Mouse (Mus musculus) small intestine, adult 2 months (tissue): ENCODE results near the gene 1810049J17Rik. TPM values are rescaled to one million over a fixed set of nuclear protein-coding genes. Genes with fewer than 3 reads are reported as not detected.

ENCODE experiments used
- H3K27ac ChIP-seq: fragments of 200-500 bp; 2 replicates; pipeline ENCODE4 v1.5.1; 2012; ENCODE audit warnings: low read depth, low read length, control low read depth, inconsistent platforms; ENCODE audit not compliant: insufficient read depth
- H3K27me3 ChIP-seq: fragments of 200-500 bp; 2 replicates; pipeline ENCODE4 v1.6.1; 2012; ENCODE audit warnings: mild to moderate bottlenecking, moderate library complexity, low read length, inconsistent platforms; ENCODE audit not compliant: control insufficient read depth, insufficient read depth
- H3K36me3 ChIP-seq: fragments of 200-500 bp; 2 replicates; pipeline ENCODE4 v1.6.1; 2012; ENCODE audit warnings: mild to moderate bottlenecking, low read length, control low read depth, inconsistent platforms; ENCODE audit not compliant: control insufficient read depth, insufficient read depth
- H3K4me1 ChIP-seq: fragments of 200-500 bp; 2 replicates; pipeline ENCODE4 v1.6.1; 2012; ENCODE audit warnings: low read length, inconsistent platforms, mixed read lengths; ENCODE audit not compliant: control insufficient read depth, insufficient read depth, insufficient read length
- H3K4me3 ChIP-seq: fragments of 200-500 bp; 2 replicates; pipeline ENCODE4 v1.5.1; 2012; ENCODE audit warnings: low read depth, mild to moderate bottlenecking, control low read depth, inconsistent platforms, low read length, moderate library complexity
- CTCF ChIP-seq: fragments of 200-500 bp; IDR thresholded peaks from 2 replicates; pipeline ENCODE4 v1.5.1; 2012; ENCODE audit warnings: low read depth, mild to moderate bottlenecking, control low read depth, inconsistent platforms, low read length, moderate library complexity, mixed read lengths; ENCODE audit not compliant: insufficient replicate concordance, insufficient read length; ENCODE audit errors: extremely low read depth
- POLR2A ChIP-seq: fragments of 200-500 bp; IDR thresholded peaks from 2 replicates; pipeline ENCODE4 v1.6.1; 2012; ENCODE audit warnings: low read depth, mild to moderate bottlenecking, control low read depth, inconsistent platforms, low read length, moderate library complexity
- WGBS: fragments of 180-500 bp; shearing (Covaris S2); methylation state at CpG from one replicate; pipeline ENCODE4 v1.1.7; 2018; 5-methylcytosine and 5-hydroxymethylcytosine counted together
- polyA plus RNA-seq: library from polyadenylated mRNA; depleted of rRNA; stranded (reverse); fragments of >200 nt; gene quantifications from 2 replicates; pipeline ENCODE4 v1.2.3, GENCODE M21; 2012

The 1810049J17Rik gene
- polyA plus RNA-seq, 1 experiment: not detected

DNA sequence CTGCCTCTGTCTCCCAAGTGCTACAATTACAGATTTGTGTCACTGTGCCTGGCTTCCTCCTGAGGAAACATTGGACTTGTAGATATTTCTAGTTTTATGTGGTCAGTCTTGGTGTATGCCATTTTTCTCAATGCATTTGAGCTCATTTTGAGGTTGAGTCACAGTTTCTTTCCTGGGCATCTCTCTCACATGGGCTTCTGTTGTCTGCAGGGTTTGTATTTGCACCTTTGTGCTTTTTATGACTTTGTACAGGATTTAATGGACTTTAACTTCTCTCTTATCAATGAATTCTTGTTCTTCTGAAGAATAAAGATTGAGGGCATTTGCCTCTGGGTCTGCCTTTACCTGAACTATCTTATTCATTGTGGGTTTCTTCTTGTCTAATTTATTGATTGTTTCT lies 35.8 kb upstream of the 1810049J17Rik start:
- H3K27ac ChIP-seq: peak overlapping the region; percentile 70
- TF ChIP-seq CTCF (no peak), POLR2A (no peak)

GRCm38 (mm10) chr15:12355907-12356306 lies 34.2 kb upstream of the 1810049J17Rik start:
- Histone ChIP-seq H3K36me3 (peaks cover 43% of the 10 kb centered on the region), H3K4me3 (no peak overlapping the region), H3K27me3 (no peaks in the 10 kb centered on the region), H3K27ac (peak overlapping the region; percentile 71), H3K4me1 (peaks cover 8% of the 10 kb centered on the region; the same call in 1 of the 2 replicates)
- 76% methylated on average over 7 of the region's 7 CpGs for WGBS
- no peak for TF ChIP-seq POLR2A
- no peak for TF ChIP-seq CTCF

More for the DNA sequence above, 35.8 kb upstream of the 1810049J17Rik start:
- peaks cover 8% of the 10 kb centered on the region; the same call in 1 of the 2 replicates for H3K4me1 ChIP-seq
- H3K36me3 ChIP-seq: peaks cover 33% of the 10 kb centered on the region
- no peak overlapping the region for H3K4me3 ChIP-seq
- no peaks in the 10 kb centered on the region for H3K27me3 ChIP-seq

DNA sequence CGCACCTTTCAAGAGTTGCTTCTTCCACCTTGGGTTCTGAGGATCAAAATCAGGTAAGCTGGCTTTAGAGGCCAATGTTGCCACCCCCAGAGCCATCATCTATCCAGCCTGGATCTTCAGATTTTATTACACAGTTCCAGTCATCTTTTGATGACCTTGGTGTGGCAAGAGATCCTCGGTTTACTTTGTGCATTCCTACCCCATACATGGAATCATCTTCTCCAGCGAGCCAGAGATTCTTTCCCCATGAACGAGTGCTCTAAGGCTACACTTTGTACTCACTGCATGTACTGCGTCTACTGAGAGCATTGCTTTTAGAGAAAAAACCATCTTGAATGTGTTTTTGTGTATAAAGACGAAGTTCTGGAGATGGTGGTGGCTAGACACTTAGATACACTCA lies 33.6 kb upstream of the 1810049J17Rik start:
- no peak for TF ChIP-seq POLR2A
- TF ChIP-seq CTCF: no peak
- no peak overlapping the region for H3K4me3 ChIP-seq
- WGBS: 77% methylated on average over 6 of the region's 6 CpGs
- peak overlapping the region; percentile 71 for H3K27ac ChIP-seq
- H3K4me1 ChIP-seq: peaks cover 8% of the 10 kb centered on the region; the same call in 1 of the 2 replicates
- H3K36me3 ChIP-seq: peaks cover 39% of the 10 kb centered on the region
- H3K27me3 ChIP-seq: no peaks in the 10 kb centered on the region

DNA sequence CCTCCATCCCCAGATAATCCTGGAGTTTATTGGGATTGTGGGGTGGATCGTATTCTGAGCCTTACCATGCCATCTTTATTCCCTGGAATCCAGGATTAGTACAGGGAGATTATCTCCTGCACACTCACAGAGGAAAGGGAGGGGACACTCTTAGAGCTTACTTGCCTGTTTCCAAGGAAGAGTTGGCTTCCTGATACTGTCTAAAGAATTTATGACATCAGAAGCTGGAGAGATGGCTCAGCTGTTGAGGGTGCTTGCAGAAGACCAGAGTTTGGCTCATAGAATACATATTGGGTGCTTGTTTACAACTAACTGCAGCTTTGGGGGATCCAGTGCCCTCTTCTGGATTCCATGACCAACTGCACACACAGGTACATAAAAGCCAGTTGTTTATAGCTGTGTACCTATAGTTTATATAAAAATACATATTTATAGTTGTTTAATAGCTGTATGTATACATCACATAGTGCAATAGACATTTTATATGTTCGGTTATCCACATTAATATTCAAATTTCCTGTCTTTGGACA lies 32.6 kb upstream of the 1810049J17Rik start:
- peaks cover 8% of the 10 kb centered on the region; the same call in 1 of the 2 replicates for H3K4me1 ChIP-seq
- H3K36me3 ChIP-seq: peaks cover 46% of the 10 kb centered on the region
- TF ChIP-seq CTCF (no peak), POLR2A (no peak)
- H3K27ac ChIP-seq: 0 out of 2 replicates have a peak overlapping the region, but pooled peaks have one; percentile 8
- 92% methylated on average over 2 of the region's 2 CpGs for WGBS
- no peaks in the 10 kb centered on the region for H3K27me3 ChIP-seq
- H3K4me3 ChIP-seq: no peak overlapping the region

- Histone ChIP-seq H3K27me3 (no peaks in the 10 kb centered on the region), H3K4me3 (no peak overlapping the region), H3K36me3 (peaks cover 52% of the 10 kb centered on the region), H3K4me1 (no peaks in the 10 kb centered on the region; the same call in 1 of the 2 replicates), H3K27ac (no peak overlapping the region)
- no peak for TF ChIP-seq POLR2A
- TF ChIP-seq CTCF: no peak
- WGBS: 98% methylated on average over 7 of the region's 7 CpGs
Observed at GRCm38 (mm10) chr15:12351470-12351869, 29.8 kb upstream of the 1810049J17Rik start.

- TF ChIP-seq CTCF: no peak
- no peak for TF ChIP-seq POLR2A
- H3K4me3 ChIP-seq: no peak overlapping the region
- no peaks in the 10 kb centered on the region for H3K4me1 ChIP-seq
- H3K27ac ChIP-seq: no peak overlapping the region
- H3K27me3 ChIP-seq: no peaks in the 10 kb centered on the region
- 72% methylated on average over 5 of the region's 5 CpGs for WGBS
- H3K36me3 ChIP-seq: peaks cover 48% of the 10 kb centered on the region
Observed at GRCm38 (mm10) chr15:12349840-12350239, 28.1 kb upstream of the 1810049J17Rik start.

- no peaks in the 10 kb centered on the region for H3K27me3 ChIP-seq
- no peaks in the 10 kb centered on the region for H3K4me1 ChIP-seq
- H3K36me3 ChIP-seq: peaks cover 50% of the 10 kb centered on the region
- no peak overlapping the region for H3K4me3 ChIP-seq
- 88% methylated on average over 3 of the region's 3 CpGs for WGBS
- no peak for TF ChIP-seq CTCF
- no peak for TF ChIP-seq POLR2A
- H3K27ac ChIP-seq: no peak overlapping the region
Observed at GRCm38 (mm10) chr15:12348950-12349349, 27.3 kb upstream of the 1810049J17Rik start.
